Mouse (Mus musculus) lung, embryonic 16.5 days (tissue): Measurements from ENCODE around the gene Olfr601. TPM values are rescaled to one million over a fixed set of nuclear protein-coding genes. Genes with fewer than 3 reads are reported as not detected.
"Not testable (repeated sequence)": the region's sequence is repeated elsewhere in the genome, so short reads cannot be mapped to it uniquely, and the experiment has no call there.

ENCODE experiments used
- ATAC-seq: fragments of 200-750 bp; cut with Nextera tagmentation; 2 replicates; pipeline ENCODE4 v1.8.0; 2017; ENCODE audit warnings: low read depth, mild to moderate bottlenecking, moderate library complexity
- H3K27ac ChIP-seq: fragments of 300-500 bp; sonication (generic); 2 replicates; pipeline ENCODE4 v1.5.1; 2014; ENCODE audit warnings: mild to moderate bottlenecking, control low read depth, low read length
- H3K27me3 ChIP-seq: fragments of 300-500 bp; sonication (generic); 2 replicates; pipeline ENCODE4 v1.6.1; 2014; ENCODE audit warnings: low read depth, low read length, mixed read lengths; ENCODE audit not compliant: control insufficient read depth, insufficient read depth
- H3K36me3 ChIP-seq: fragments of 300-500 bp; sonication (generic); 2 replicates; pipeline ENCODE4 v1.6.1; 2014; ENCODE audit warnings: low read length; ENCODE audit not compliant: control insufficient read depth, insufficient read depth
- H3K4me1 ChIP-seq: fragments of 300-500 bp; sonication (generic); replicated peaks from 2 replicates; pipeline ENCODE4 v1.6.1; 2014; ENCODE audit warnings: low read length, mixed read lengths; ENCODE audit not compliant: control insufficient read depth, insufficient read depth
- H3K4me2 ChIP-seq: fragments of 300-500 bp; sonication (generic); 2 replicates; pipeline ENCODE4 v1.6.1; 2014; ENCODE audit warnings: low read depth, low read length, control low read depth
- H3K4me3 ChIP-seq: fragments of 300-500 bp; sonication (generic); 2 replicates; pipeline ENCODE4 v1.5.1; 2014; ENCODE audit warnings: mild to moderate bottlenecking, low read length, control low read depth
- H3K9ac ChIP-seq: fragments of 300-500 bp; sonication (generic); 2 replicates; pipeline ENCODE4 v1.6.1; 2014; ENCODE audit warnings: low read length, control low read depth
- H3K9me3 ChIP-seq: fragments of 300-500 bp; sonication (generic); 2 replicates; pipeline ENCODE4 v1.6.1; 2016; ENCODE audit warnings: low read length; ENCODE audit not compliant: control insufficient read depth
- WGBS: fragments of 180-500 bp; shearing (Covaris S2); extraction: QIAGEN DNeasy Blood & Tissue Kit; methylation state at CpG from one replicate; pipeline ENCODE4 v1.1.7; 2014; 5-methylcytosine and 5-hydroxymethylcytosine counted together
- polyA plus RNA-seq: library from polyadenylated mRNA; unstranded; fragments of >200 nt; fragmentation: Nextera tagmentation; extraction: Ambion mirVana; gene quantifications from 2 replicates; pipeline ENCODE4 v1.2.1, GENCODE M21; 2015

The Olfr601 gene
- not detected in 2 replicates for polyA plus RNA-seq

- no peaks in the 10 kb centered on the region for H3K9me3 ChIP-seq
- H3K4me1 ChIP-seq, result no peaks in the 10 kb centered on the region
- no peaks in the 10 kb centered on the region for H3K27me3 ChIP-seq
- WGBS, result 88% methylated on average over 1 of the region's 1 CpGs
- no peak within 1 kb of the TSS for H3K4me3 ChIP-seq
- H3K36me3 ChIP-seq, result no peaks in the 10 kb centered on the region
- H3K27ac ChIP-seq, result no peak within 1 kb of the TSS
- no peak within 1 kb of the TSS for H3K9ac ChIP-seq
- ATAC-seq, result no peak
- H3K4me2 ChIP-seq, result no peak within 1 kb of the TSS
These were observed at the start of gene Olfr601 for GRCm38 (mm10) chr7:103362555-103362954. Olfr601 (minus strand) TSS chr7:103362655.

- H3K36me3 ChIP-seq, H3K27me3 ChIP-seq, H3K27ac ChIP-seq, H3K4me1 ChIP-seq, ATAC-seq, H3K4me2 ChIP-seq, H3K4me3 ChIP-seq, H3K9ac ChIP-seq, H3K9me3 ChIP-seq: not testable (repeated sequence)
- 66% methylated on average over 3 of the region's 3 CpGs for WGBS
These were observed 44.1 kb upstream of the Olfr601 start for GRCm38 (mm10) chr7:103406521-103407055.

- Histone ChIP-seq H3K4me2 (no peak overlapping the region), H3K27ac (no peak overlapping the region), H3K9ac (no peak overlapping the region), H3K4me1 (no peaks in the 10 kb centered on the region), H3K9me3 (no peaks in the 10 kb centered on the region), H3K36me3 (no peaks in the 10 kb centered on the region), H3K4me3 (no peak overlapping the region), H3K27me3 (no peaks in the 10 kb centered on the region)
- no peak for ATAC-seq
- 6% methylated on average over 1 of the region's 1 CpGs for WGBS
These were observed 36.5 kb upstream of the Olfr601 start for GRCm38 (mm10) chr7:103398981-103399380.

- Histone ChIP-seq H3K4me3 (no peak overlapping the region), H3K36me3 (no peaks in the 10 kb centered on the region), H3K9ac (no peak overlapping the region), H3K9me3 (no peaks in the 10 kb centered on the region), H3K27ac (no peak overlapping the region), H3K4me1 (no peaks in the 10 kb centered on the region), H3K27me3 (no peaks in the 10 kb centered on the region), H3K4me2 (no peak overlapping the region)
- ATAC-seq, result no peak
These were observed 35.3 kb upstream of the Olfr601 start for GRCm38 (mm10) chr7:103397758-103398157.

- Histone ChIP-seq H3K4me3 (no peak within 1 kb of the TSS), H3K27ac (no peak within 1 kb of the TSS), H3K27me3 (no peaks in the 10 kb centered on the region), H3K4me1 (no peaks in the 10 kb centered on the region), H3K9ac (no peak within 1 kb of the TSS), H3K9me3 (no peaks in the 10 kb centered on the region), H3K36me3 (no peaks in the 10 kb centered on the region), H3K4me2 (no peak within 1 kb of the TSS)
- ATAC-seq, result no peak
These were observed 23.6 kb upstream of the Olfr601 start, which contains the start of gene Olfr603 for GRCm38 (mm10) chr7:103386077-103386476. Olfr603 (minus strand) TSS chr7:103386177.

GRCm38 (mm10) chr7:103349569-103349968 lies 12.9 kb downstream of the Olfr601 start, which contains the start of gene Olfr600:
Olfr600 (minus strand) TSS chr7:103349669.
- Histone ChIP-seq H3K9ac (no peak within 1 kb of the TSS), H3K36me3 (no peaks in the 10 kb centered on the region), H3K27me3 (no peaks in the 10 kb centered on the region), H3K4me1 (no peaks in the 10 kb centered on the region), H3K27ac (no peak within 1 kb of the TSS), H3K4me3 (no peak within 1 kb of the TSS), H3K9me3 (no peaks in the 10 kb centered on the region), H3K4me2 (no peak within 1 kb of the TSS)
- ATAC-seq, result no peak

- no peaks in the 10 kb centered on the region for H3K36me3 ChIP-seq
- no peak within 1 kb of the TSS for H3K4me2 ChIP-seq
- H3K27ac ChIP-seq, result no peak within 1 kb of the TSS
- H3K27me3 ChIP-seq, result no peaks in the 10 kb centered on the region
- H3K9me3 ChIP-seq, result no peaks in the 10 kb centered on the region
- no peak within 1 kb of the TSS for H3K9ac ChIP-seq
- no peak for ATAC-seq
- no peak within 1 kb of the TSS for H3K4me3 ChIP-seq
- 93% methylated on average over 1 of the region's 1 CpGs for WGBS
- H3K4me1 ChIP-seq, result no peaks in the 10 kb centered on the region
These were observed 26.8 kb downstream of the Olfr601 start, which contains the start of gene Olfr599 for GRCm38 (mm10) chr7:103335617-103336016. Olfr599 (plus strand) TSS chr7:103335917.

- no peak within 1 kb of the TSS for H3K9ac ChIP-seq
- H3K27ac ChIP-seq, result no peak within 1 kb of the TSS
- no peak within 1 kb of the TSS for H3K4me2 ChIP-seq
- H3K4me1 ChIP-seq, result no peaks in the 10 kb centered on the region
- H3K36me3 ChIP-seq, result no peaks in the 10 kb centered on the region
- no peak for ATAC-seq
- no peak within 1 kb of the TSS for H3K4me3 ChIP-seq
- no peaks in the 10 kb centered on the region for H3K9me3 ChIP-seq
- no peaks in the 10 kb centered on the region for H3K27me3 ChIP-seq
These were observed 39.2 kb downstream of the Olfr601 start, which contains the start of gene Olfr598 for GRCm38 (mm10) chr7:103323268-103323667. Olfr598 (plus strand) TSS chr7:103323568.

- 82% methylated on average over 2 of the region's 2 CpGs for WGBS
- not testable (repeated sequence) for H3K36me3 ChIP-seq
These were observed 46.4 kb downstream of the Olfr601 start, which contains the start of gene Olfr597 for GRCm38 (mm10) chr7:103316015-103316414. Olfr597 (plus strand) TSS chr7:103316315.

More at GRCm38 (mm10) chr7:103316015-103316414, 46.4 kb downstream of the Olfr601 start, which contains the start of gene Olfr597:
- not testable (repeated sequence) for H3K4me1 ChIP-seq, H3K27ac ChIP-seq, H3K9me3 ChIP-seq, H3K4me2 ChIP-seq, H3K4me3 ChIP-seq, H3K9ac ChIP-seq, ATAC-seq, H3K27me3 ChIP-seq
